Mouse (Mus musculus): ENCODE measurements around the gene Bola1.
"Not testable (repeated sequence)": the region's sequence is repeated elsewhere in the genome, so short reads cannot be mapped to it uniquely, and the experiment has no call there.

Bola1 gene

GRCm38 (mm10) chr3:96238954-96239793 is 19.7 kb upstream of the Bola1 start, which contains the start of gene Hist2h3c2:
TSS of gene Hist2h3c2 (minus strand) at chr3:96239127.
- DNase-seq (ENCODE audit: low read depth, low spot score); H3K36me3 ChIP-seq (ENCODE audit: control insufficient read depth, insufficient read depth, low read length, poor library complexity, severe bottlenecking); H3K27me3 ChIP-seq (ENCODE audit: control insufficient read depth, insufficient read depth, low read length, poor library complexity, severe bottlenecking): not testable (repeated sequence)

GRCm38 (mm10) chr3:96237904-96238511 is 18.5 kb upstream of the Bola1 start:
- Histone ChIP-seq H3K36me3 (ENCODE audit: control insufficient read depth, insufficient read depth, low read length, poor library complexity, severe bottlenecking) (no peaks in the 10 kb centered on the region), H3K27me3 (ENCODE audit: control insufficient read depth, insufficient read depth, low read length, poor library complexity, severe bottlenecking) (no peaks in the 10 kb centered on the region)
- no peak for DNase-seq (ENCODE audit: low read depth, low spot score)

- no peaks in the 10 kb centered on the region for H3K36me3 ChIP-seq (ENCODE audit: control insufficient read depth, insufficient read depth, low read length, poor library complexity, severe bottlenecking)
- no peak for DNase-seq (ENCODE audit: low read depth, low spot score)
These were observed 17.9 kb upstream of the Bola1 start for GRCm38 (mm10) chr3:96237335-96237903.

GRCm38 (mm10) chr3:96236834-96237334 is 17.4 kb upstream of the Bola1 start:
- H3K27me3 ChIP-seq (ENCODE audit: control insufficient read depth, insufficient read depth, low read length, poor library complexity, severe bottlenecking), result no peaks in the 10 kb centered on the region
- no peak for DNase-seq (ENCODE audit: low read depth, low spot score)
- no peaks in the 10 kb centered on the region for H3K36me3 ChIP-seq (ENCODE audit: control insufficient read depth, insufficient read depth, low read length, poor library complexity, severe bottlenecking)

More at GRCm38 (mm10) chr3:96237335-96237903, 17.9 kb upstream of the Bola1 start:
- no peaks in the 10 kb centered on the region for H3K27me3 ChIP-seq (ENCODE audit: control insufficient read depth, insufficient read depth, low read length, poor library complexity, severe bottlenecking)

- no peak for DNase-seq (ENCODE audit: low read depth, low spot score)
- no peaks in the 10 kb centered on the region for H3K27me3 ChIP-seq (ENCODE audit: control insufficient read depth, insufficient read depth, low read length, poor library complexity, severe bottlenecking)
- no peaks in the 10 kb centered on the region for H3K36me3 ChIP-seq (ENCODE audit: control insufficient read depth, insufficient read depth, low read length, poor library complexity, severe bottlenecking)
These were observed 16.3 kb upstream of the Bola1 start for GRCm38 (mm10) chr3:96235836-96236235.

GRCm38 (mm10) chr3:96234914-96235313 is 15.4 kb upstream of the Bola1 start:
- Histone ChIP-seq H3K36me3 (ENCODE audit: control insufficient read depth, insufficient read depth, low read length, poor library complexity, severe bottlenecking) (no peaks in the 10 kb centered on the region), H3K27me3 (ENCODE audit: control insufficient read depth, insufficient read depth, low read length, poor library complexity, severe bottlenecking) (no peaks in the 10 kb centered on the region)
- DNase-seq (ENCODE audit: low read depth, low spot score), result peak; percentile 52

GRCm38 (mm10) chr3:96231758-96232120 is 12.2 kb upstream of the Bola1 start:
- H3K27me3 ChIP-seq (ENCODE audit: control insufficient read depth, insufficient read depth, low read length, poor library complexity, severe bottlenecking), result no peaks in the 10 kb centered on the region
- no peak for DNase-seq (ENCODE audit: low read depth, low spot score)

GRCm38 (mm10) chr3:96230910-96231757 is 11.6 kb upstream of the Bola1 start:
- no peak for DNase-seq (ENCODE audit: low read depth, low spot score)
- H3K27me3 ChIP-seq (ENCODE audit: control insufficient read depth, insufficient read depth, low read length, poor library complexity, severe bottlenecking), result no peaks in the 10 kb centered on the region
- H3K36me3 ChIP-seq (ENCODE audit: control insufficient read depth, insufficient read depth, low read length, poor library complexity, severe bottlenecking), result no peaks in the 10 kb centered on the region

More at GRCm38 (mm10) chr3:96231758-96232120, 12.2 kb upstream of the Bola1 start:
- H3K36me3 ChIP-seq (ENCODE audit: control insufficient read depth, insufficient read depth, low read length, poor library complexity, severe bottlenecking), result no peaks in the 10 kb centered on the region

GRCm38 (mm10) chr3:96230404-96230803 is 10.9 kb upstream of the Bola1 start:
- Histone ChIP-seq H3K36me3 (ENCODE audit: control insufficient read depth, insufficient read depth, low read length, poor library complexity, severe bottlenecking) (no peaks in the 10 kb centered on the region), H3K27me3 (ENCODE audit: control insufficient read depth, insufficient read depth, low read length, poor library complexity, severe bottlenecking) (no peaks in the 10 kb centered on the region)
- no peak for DNase-seq (ENCODE audit: low read depth, low spot score)

- DNase-seq (ENCODE audit: low read depth, low spot score), result no peak
- Histone ChIP-seq H3K27me3 (ENCODE audit: control insufficient read depth, insufficient read depth, low read length, poor library complexity, severe bottlenecking) (no peaks in the 10 kb centered on the region), H3K36me3 (ENCODE audit: control insufficient read depth, insufficient read depth, low read length, poor library complexity, severe bottlenecking) (no peaks in the 10 kb centered on the region)
These were observed 9.3 kb upstream of the Bola1 start for GRCm38 (mm10) chr3:96228828-96229227.

- no peak for DNase-seq (ENCODE audit: low read depth, low spot score)
- Histone ChIP-seq H3K36me3 (ENCODE audit: control insufficient read depth, insufficient read depth, low read length, poor library complexity, severe bottlenecking) (no peaks in the 10 kb centered on the region; the same call in 1 of the 2 replicates), H3K27me3 (ENCODE audit: control insufficient read depth, insufficient read depth, low read length, poor library complexity, severe bottlenecking) (no peaks in the 10 kb centered on the region)
These were observed 7.5 kb upstream of the Bola1 start for GRCm38 (mm10) chr3:96226695-96227648.

GRCm38 (mm10) chr3:96225421-96225820 is 5.9 kb upstream of the Bola1 start:
- Histone ChIP-seq H3K36me3 (ENCODE audit: control insufficient read depth, insufficient read depth, low read length, poor library complexity, severe bottlenecking) (no peaks in the 10 kb centered on the region; the same call in 1 of the 2 replicates), H3K27me3 (ENCODE audit: control insufficient read depth, insufficient read depth, low read length, poor library complexity, severe bottlenecking) (no peaks in the 10 kb centered on the region)
- no peak for DNase-seq (ENCODE audit: low read depth, low spot score)

- no peaks in the 10 kb centered on the region; the same call in 1 of the 2 replicates for H3K36me3 ChIP-seq (ENCODE audit: control insufficient read depth, insufficient read depth, low read length, poor library complexity, severe bottlenecking)
- H3K27me3 ChIP-seq (ENCODE audit: control insufficient read depth, insufficient read depth, low read length, poor library complexity, severe bottlenecking), result no peaks in the 10 kb centered on the region
- no peak for DNase-seq (ENCODE audit: low read depth, low spot score)
These were observed 3.3 kb upstream of the Bola1 start for GRCm38 (mm10) chr3:96222774-96223173.
